12 mouse cellular contexts compared by ENCODE assay signal in the genomic region with DNA sequence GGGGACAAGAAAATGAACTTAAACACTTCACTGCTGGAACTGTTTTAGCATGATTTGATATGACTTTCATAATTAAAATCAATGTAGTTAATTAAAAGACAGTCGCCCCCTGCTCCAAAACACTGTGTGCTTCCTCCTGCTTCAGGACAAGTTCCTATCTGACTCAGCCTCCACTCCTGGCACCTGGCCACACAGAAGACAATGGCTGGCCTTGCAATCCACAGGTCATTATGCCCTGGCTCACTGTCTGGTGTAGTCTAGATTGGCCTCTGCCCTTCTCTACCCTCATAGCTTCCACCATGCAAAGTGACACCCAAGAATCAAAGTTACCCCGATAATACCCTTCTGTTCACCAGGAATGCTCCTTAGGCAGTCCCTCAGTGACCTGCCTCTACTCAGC. TPM values are rescaled to one million over a fixed set of nuclear protein-coding genes. Genes with fewer than 3 reads are reported as not detected.
DNase-seq lines count a peak whose midpoint lies in the region; ATAC-seq and TF ChIP-seq lines count a peak whose summit lies in the region.
"Had no signal": no experiment of that assay in that cellular context is flagged by ENCODE, and none has a peak within 500 bp of the region (broad histone marks: within the 10 kb centered on the region; RNA-seq: fewer than 3 reads in every experiment).

No protein-coding gene starts in this region.

- H3K36me3 ChIP-seq in stomach, postnatal 0 days (ENCODE audit: control insufficient read depth, insufficient read depth, low read length): no peaks in the 10 kb centered on the region
- H3K36me3 ChIP-seq: limb, embryonic 10.5 days had no signal

- H3K4me3 ChIP-seq in stomach, postnatal 0 days (ENCODE audit: low read depth, low read length): no peak overlapping the region
- H3K4me3 ChIP-seq: limb, embryonic 10.5 days; megakaryocyte, embryonic 14.5 days had no signal

- no peak overlapping the region for H3K4me2 ChIP-seq in stomach, postnatal 0 days (replicated peaks; ENCODE audit: low read depth)

- no peak for TF ChIP-seq EP300 in stomach, postnatal 0 days (optimal IDR thresholded peaks at IDR 0.05)

- ATAC-seq in stomach, postnatal 0 days (ENCODE audit: low FRiP score, low TSS enrichment): no peak
- ATAC-seq: intestine, postnatal 0 days had no signal

- H3K4me1 ChIP-seq in stomach, postnatal 0 days (replicated peaks; ENCODE audit: control insufficient read depth, insufficient read depth): no peaks in the 10 kb centered on the region

- 67% methylated on average over 2 of the region's 2 CpGs for WGBS in stomach, postnatal 0 days

- TF ChIP-seq CTCF in stomach, postnatal 0 days (IDR thresholded peaks at IDR 0.05; ENCODE audit: low read depth): no peak

- peak; percentile 20 for DNase-seq in gastrocnemius, postnatal 14 days
- no peak for DNase-seq in gastrocnemius, postnatal 10 days
- peak; percentile 60 for DNase-seq in retina, postnatal 1 day
- no peak for DNase-seq in retina, embryonic 14.5 days (ENCODE audit: low spot score)
- DNase-seq in heart, postnatal 25 days (ENCODE audit: low spot score): peak; percentile 16
- DNase-seq in testis, postnatal 14 days (ENCODE audit: low spot score): peak; percentile 58
- no peak for DNase-seq in stomach, postnatal 0 days (ENCODE audit: low spot score)
- DNase-seq in layer of hippocampus, postnatal 14 days (ENCODE audit: low spot score in 2 of 2): no peak
- DNase-seq: cerebellum, adult 9-11 months had no signal

- H3K9ac ChIP-seq in stomach, postnatal 0 days (ENCODE audit: low read length): no peak overlapping the region

- intact Hi-C loops in gastrocnemius, postnatal 14 days (cut with DNase I; ENCODE audit: low total_unique reads): no loop called here
- intact Hi-C loops in heart, postnatal 25 days (cut with DNase I): no loop called here

- no peaks in the 10 kb centered on the region for H3K9me3 ChIP-seq in stomach, postnatal 0 days (ENCODE audit: control insufficient read depth, low read length)
- H3K9me3 ChIP-seq: limb, embryonic 10.5 days; megakaryocyte, embryonic 14.5 days had no signal

- no peak overlapping the region for H3K27ac ChIP-seq in stomach, postnatal 0 days (replicated peaks)
- H3K27ac ChIP-seq: limb, embryonic 10.5 days had no signal

- H3K27me3 ChIP-seq in stomach, postnatal 0 days (ENCODE audit: control insufficient read depth, insufficient read depth, low read length): no peaks in the 10 kb centered on the region
- H3K27me3 ChIP-seq: megakaryocyte, embryonic 14.5 days had no signal

RNA-seq across cellular contexts. Expression of a gene that starts 26.8 kb away (rescaled TPM):
- 10 to 100 TPM; 24.5 to 29.7 TPM for total RNA-seq in gastrocnemius, postnatal 14 days (2021)
- 10 to 100 TPM; 23.9 to 24.5 TPM for total RNA-seq in gastrocnemius, postnatal 10 days (2021)
- 10 to 100 TPM; 28.7 to 29.8 TPM for total RNA-seq in heart, postnatal 25 days (2021)
- polyA plus RNA-seq in stomach, postnatal 0 days (2015; fragmentation: Nextera tagmentation; extraction: Ambion mirVana): 8.0 and 9.0 TPM in 2 replicates
- 1 to 10 TPM; 7.2 to 8.6 TPM for total RNA-seq in layer of hippocampus, postnatal 14 days (2021)

Comparison
In these comparisons a context has a peak if more than half of its experiments do, and no peak if none do; other contexts are left out.
1. DNase-seq: peak in gastrocnemius, postnatal 14 days (single experiment), retina, postnatal 1 day (single experiment), heart, postnatal 25 days (single experiment) and testis, postnatal 14 days (single experiment); none in gastrocnemius, postnatal 10 days (single experiment), retina, embryonic 14.5 days (single experiment), stomach, postnatal 0 days (single experiment) and layer of hippocampus, postnatal 14 days (0 of 2).